Mouse (Mus musculus) mammary gland, adult 2 months (tissue): ENCODE measurements around the gene Olfr597. TPM values are rescaled to one million over a fixed set of nuclear protein-coding genes. Genes with fewer than 3 reads are reported as not detected.

Experiments
- polyA plus RNA-seq: library from polyadenylated mRNA; depleted of rRNA; stranded (reverse); fragments of >200 nt; gene quantifications from 2 replicates; pipeline ENCODE4 v1.2.3, GENCODE M21; 2012; ENCODE audit warnings: low replicate concordance; rRNA removed

Olfr597 gene
- polyA plus RNA-seq, result not detected in 2 replicates

GRCm38 (mm10) chr7:103316015-103316414 is at the start of gene Olfr597:
Gene Olfr597 (plus strand): TSS chr7:103316315.

GRCm38 (mm10) chr7:103305348-103305747 is 10.8 kb upstream of the Olfr597 start, which contains the start of gene Olfr596:
Gene Olfr596 (plus strand): TSS chr7:103305648.

GRCm38 (mm10) chr7:103323268-103323667 is 7.2 kb downstream of the Olfr597 start, which contains the start of gene Olfr598:
Gene Olfr598 (plus strand): TSS chr7:103323568.

GRCm38 (mm10) chr7:103335617-103336016 is 19.5 kb downstream of the Olfr597 start, which contains the start of gene Olfr599:
Gene Olfr599 (plus strand): TSS chr7:103335917.

GRCm38 (mm10) chr7:103349569-103349968 is 33.5 kb downstream of the Olfr597 start, which contains the start of gene Olfr600:
Gene Olfr600 (minus strand): TSS chr7:103349669.

GRCm38 (mm10) chr7:103362555-103362954 is 46.4 kb downstream of the Olfr597 start, which contains the start of gene Olfr601:
Gene Olfr601 (minus strand): TSS chr7:103362655.

Other genes with a start within 250 kb of the Olfr597 start
- not detected in 2 replicates for gene Olfr584, start 234.4 kb upstream of the Olfr597 start, polyA plus RNA-seq
- not detected in 2 replicates for gene Olfr585, start 218.6 kb upstream of the Olfr597 start, polyA plus RNA-seq
- not detected in 2 replicates for gene Olfr586, start 190.7 kb upstream of the Olfr597 start, polyA plus RNA-seq
- not detected in 2 replicates for gene Olfr588-ps1, start 175.4 kb upstream of the Olfr597 start, polyA plus RNA-seq
- gene Olfr589, start 160.0 kb upstream of the Olfr597 start, polyA plus RNA-seq, result not detected in 2 replicates
- not detected in 2 replicates for gene Olfr591, start 138.0 kb upstream of the Olfr597 start, polyA plus RNA-seq
- gene Olfr592, start 131.5 kb upstream of the Olfr597 start, polyA plus RNA-seq, result not detected in 2 replicates
- not detected in 2 replicates for gene Olfr593, start 104.5 kb upstream of the Olfr597 start, polyA plus RNA-seq
- not detected in 2 replicates for gene Olfr594, start 99.3 kb upstream of the Olfr597 start, polyA plus RNA-seq
- gene Usp17ld, start 63.8 kb upstream of the Olfr597 start, polyA plus RNA-seq, result not detected in 2 replicates
- not detected in 2 replicates for gene Olfr596, start 10.7 kb upstream of the Olfr597 start, polyA plus RNA-seq
- gene Olfr598, start 7.3 kb downstream of the Olfr597 start, polyA plus RNA-seq, result not detected in 2 replicates
- not detected in 2 replicates for gene Olfr599, start 19.6 kb downstream of the Olfr597 start, polyA plus RNA-seq
- gene Olfr600, start 33.4 kb downstream of the Olfr597 start, polyA plus RNA-seq, result not detected in 2 replicates
- not detected in 2 replicates for gene Olfr601, start 46.3 kb downstream of the Olfr597 start, polyA plus RNA-seq
- not detected in 2 replicates for gene Olfr603, start 69.9 kb downstream of the Olfr597 start, polyA plus RNA-seq
- not detected in 2 replicates for gene Usp17lc, start 98.8 kb downstream of the Olfr597 start, polyA plus RNA-seq
- not detected in 2 replicates for gene Olfr605, start 129.1 kb downstream of the Olfr597 start, polyA plus RNA-seq
- gene Olfr606, start 132.7 kb downstream of the Olfr597 start, polyA plus RNA-seq, result not detected in 2 replicates
- not detected in 2 replicates for gene Olfr607, start 147.8 kb downstream of the Olfr597 start, polyA plus RNA-seq
- not detected in 2 replicates for gene Olfr608, start 153.6 kb downstream of the Olfr597 start, polyA plus RNA-seq
- gene Olfr609, start 181.7 kb downstream of the Olfr597 start, polyA plus RNA-seq, result not detected in 2 replicates
- not detected in 2 replicates for gene Olfr610, start 195.8 kb downstream of the Olfr597 start, polyA plus RNA-seq
- gene Olfr611, start 204.5 kb downstream of the Olfr597 start, polyA plus RNA-seq, result not detected in 2 replicates
- not detected in 2 replicates for gene Olfr612, start 226.4 kb downstream of the Olfr597 start, polyA plus RNA-seq
- not detected in 2 replicates for gene Olfr613, start 231.8 kb downstream of the Olfr597 start, polyA plus RNA-seq
- gene Olfr615, start 239.8 kb downstream of the Olfr597 start, polyA plus RNA-seq, result not detected in 2 replicates